Mouse (Mus musculus) adrenal gland, postnatal 0 days (tissue): Measurements from ENCODE around the gene Artn. TPM values are rescaled to one million over a fixed set of nuclear protein-coding genes. Genes with fewer than 3 reads are reported as not detected.

Experiments used
- polyA plus RNA-seq: library from polyadenylated mRNA; unstranded; fragments of >200 nt; fragmentation: Nextera tagmentation; extraction: Ambion mirVana; gene quantifications from 2 replicates; pipeline ENCODE4 v1.2.1, GENCODE M21; 2015

The Artn gene
- 0.16 and 0.40 TPM in 2 replicates for polyA plus RNA-seq

DNA sequence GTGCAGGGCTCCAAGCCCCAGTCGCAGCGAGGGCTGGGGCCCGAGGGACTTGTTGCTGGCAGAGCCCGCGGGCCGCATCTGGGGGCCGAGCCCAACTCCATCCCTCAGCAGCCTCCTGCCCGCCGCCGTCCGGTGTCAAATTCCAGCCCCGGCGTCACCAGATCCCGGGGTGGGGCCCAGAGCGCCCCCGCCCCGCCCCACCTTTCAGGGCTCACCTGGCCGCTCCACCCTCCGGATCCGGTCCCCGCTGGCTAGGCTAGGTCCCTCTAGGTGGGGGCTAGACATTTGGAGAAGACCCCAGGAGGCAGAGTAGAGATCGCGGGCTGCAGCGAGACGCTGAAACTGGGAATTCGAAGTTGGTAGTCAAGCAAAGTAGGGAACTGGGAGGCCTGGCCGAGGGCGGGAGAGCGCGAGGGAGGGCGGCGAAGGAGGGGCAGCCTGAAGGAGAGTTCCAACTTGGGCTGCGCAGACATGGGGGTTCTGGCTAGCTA lies at the start of gene Artn:
Gene Artn (minus strand): TSS at position 373 of the 491 bp plus-strand sequence.

GRCm38 (mm10) chr4:117914591-117915442 lies 14.7 kb downstream of the Artn start, which contains the start of gene Ipo13:
Ipo13 (minus strand) TSS chr4:117914999.

GRCm38 (mm10) chr4:117891738-117892161 lies 37.8 kb downstream of the Artn start, which contains the start of gene Dph2:
Dph2 (minus strand) TSS chr4:117892032.

DNA sequence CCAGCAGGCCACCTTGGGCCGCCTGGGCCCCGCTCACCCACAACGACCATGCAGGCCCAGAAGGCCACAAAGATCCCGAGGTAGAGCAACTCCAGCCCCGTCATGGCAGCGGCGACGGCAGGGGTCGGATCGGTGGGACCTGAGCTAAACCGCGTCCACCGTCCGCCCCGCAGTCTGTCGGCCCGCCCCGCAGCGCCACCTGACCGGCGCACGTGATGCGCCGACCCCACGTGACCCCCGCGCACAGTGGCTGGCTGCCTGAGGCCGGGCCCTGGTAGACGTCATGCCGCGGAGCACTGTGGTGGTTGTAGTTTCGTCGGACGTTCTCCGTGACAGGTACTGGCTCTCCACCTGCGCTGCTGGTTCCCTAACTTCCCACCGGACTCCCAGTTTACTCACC lies 42.4 kb downstream of the Artn start, which contains the start of gene Atp6v0b:
Gene Atp6v0b (minus strand): TSS at position 201 of the 400 bp plus-strand sequence.

GRCm38 (mm10) chr4:117882701-117883691 lies 46.6 kb downstream of the Artn start, which contains the start of gene B4galt2:
B4galt2 (minus strand) TSS chr4:117883487.

Other genes with a start within 250 kb of the Artn start
- gene Dmap1, start 247.5 kb downstream of the Artn start, polyA plus RNA-seq = 36.1 and 45.0 TPM in 2 replicates
- gene Gm12845, start 205.4 kb downstream of the Artn start, polyA plus RNA-seq = not detected in 2 replicates
- gene Klf17, start 164.1 kb downstream of the Artn start, polyA plus RNA-seq = not detected in 2 replicates
- gene Slc6a9, start 95.3 kb downstream of the Artn start, polyA plus RNA-seq = 5.9 and 10.5 TPM in 2 replicates
- 1.0 and 1.1 TPM in 2 replicates for gene Ccdc24, start 57.2 kb downstream of the Artn start, polyA plus RNA-seq
- gene B4galt2, start 46.3 kb downstream of the Artn start, polyA plus RNA-seq = 21.2 and 22.0 TPM in 2 replicates
- gene Atp6v0b, start 42.4 kb downstream of the Artn start, polyA plus RNA-seq = 317 and 371 TPM in 2 replicates
- gene Dph2, start 37.7 kb downstream of the Artn start, polyA plus RNA-seq = 6.3 and 9.2 TPM in 2 replicates
- gene Ipo13, start 14.8 kb downstream of the Artn start, polyA plus RNA-seq = 22.4 and 24.2 TPM in 2 replicates
- gene St3gal3, start 205.2 kb upstream of the Artn start, polyA plus RNA-seq = 7.4 and 8.7 TPM in 2 replicates